Mouse (Mus musculus) lung, postnatal 0 days (tissue): ENCODE data around the gene Gid4.

Source experiments
- CTCF ChIP-seq: IDR thresholded peaks from 2 replicates; pipeline ENCODE4 v1.5.1; 2016; ENCODE audit warnings: antibody characterized with exemption, mild to moderate bottlenecking
- EP300 ChIP-seq: IDR thresholded peaks from 2 replicates; pipeline ENCODE4 v1.6.1; 2016; ENCODE audit warnings: antibody characterized with exemption, mild to moderate bottlenecking, control low read depth

GRCm38 (mm10) chr11:60427628-60428027 is 10.7 kb downstream of the Gid4 start:
- TF ChIP-seq CTCF, result no peak
- no peak for TF ChIP-seq EP300
